Mouse (Mus musculus) thymus, adult 2 months (tissue): ENCODE data around the gene Cdk13. TPM values are rescaled to one million over a fixed set of nuclear protein-coding genes. Genes with fewer than 3 reads are reported as not detected.

Source experiments
- DNase-seq: peaks from one replicate; pipeline ENCODE4 v3.0.0; 2021
- H3K27ac ChIP-seq: fragments of 200-500 bp; 2 replicates; pipeline ENCODE4 v1.5.1; 2012; ENCODE audit warnings: low read length, control low read depth; ENCODE audit not compliant: control insufficient read depth, insufficient read depth
- H3K27me3 ChIP-seq: fragments of 200-500 bp; 2 replicates; pipeline ENCODE4 v1.6.1; 2012; ENCODE audit warnings: mild to moderate bottlenecking, low read length, moderate library complexity, mixed read lengths; ENCODE audit not compliant: control insufficient read depth, insufficient read depth
- H3K36me3 ChIP-seq: fragments of 200-500 bp; 2 replicates; pipeline ENCODE4 v1.6.1; 2012; ENCODE audit warnings: mild to moderate bottlenecking, low read length, moderate library complexity; ENCODE audit not compliant: control insufficient read depth, insufficient read depth
- H3K4me1 ChIP-seq: fragments of 200-500 bp; replicated peaks from 2 replicates; pipeline ENCODE4 v1.6.1; 2012; ENCODE audit warnings: low read length; ENCODE audit not compliant: control insufficient read depth, insufficient read depth
- H3K4me3 ChIP-seq: fragments of 200-500 bp; 2 replicates; pipeline ENCODE4 v1.5.1; 2012; ENCODE audit warnings: mild to moderate bottlenecking, low read length, control low read depth, moderate library complexity; ENCODE audit not compliant: control insufficient read depth, insufficient read depth
- CTCF ChIP-seq: fragments of 200-500 bp; IDR thresholded peaks from 2 replicates; pipeline ENCODE4 v1.5.1; 2012; ENCODE audit warnings: mild to moderate bottlenecking, control low read depth, low read length, moderate library complexity, borderline replicate concordance; ENCODE audit not compliant: control insufficient read depth, poor library complexity, insufficient read depth; ENCODE audit errors: extremely low read depth
- POLR2A ChIP-seq: fragments of 200-500 bp; IDR thresholded peaks from 2 replicates; pipeline ENCODE4 v1.6.1; 2012; ENCODE audit warnings: mild to moderate bottlenecking, low read length, control low read depth, moderate library complexity; ENCODE audit not compliant: control insufficient read depth, poor library complexity, insufficient read depth; ENCODE audit errors: extremely low read depth
- WGBS: fragments of 180-500 bp; shearing (Covaris S2); methylation state at CpG from one replicate; pipeline ENCODE4 v1.1.7; 2018; 5-methylcytosine and 5-hydroxymethylcytosine counted together
- polyA plus RNA-seq: library from polyadenylated mRNA; depleted of rRNA; stranded (reverse); fragments of >200 nt; gene quantifications from 2 replicates; pipeline ENCODE4 v1.2.3, GENCODE M21; 2012

Gene Cdk13
- polyA plus RNA-seq, 1 experiment = 90.7 TPM

DNA sequence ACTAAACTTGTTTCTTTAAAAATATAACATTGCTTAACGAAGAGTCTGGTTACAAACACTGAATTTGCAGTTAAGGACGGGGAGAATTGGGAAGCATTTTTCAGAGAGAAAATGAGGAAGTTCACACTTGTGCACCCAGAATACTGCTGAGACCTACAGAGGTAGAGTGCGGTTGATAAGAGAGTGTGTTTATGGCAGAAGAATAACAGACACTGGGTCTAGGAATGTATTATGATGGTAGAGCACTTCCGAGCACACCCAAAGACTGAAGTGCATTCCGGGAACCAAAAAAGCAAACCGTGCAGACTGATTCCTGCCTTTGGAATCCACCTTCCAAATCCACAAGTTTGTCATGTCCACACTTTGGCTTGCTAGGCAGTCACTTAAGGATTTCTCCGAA, 31.9 kb upstream of the Cdk13 start:
- Histone ChIP-seq H3K4me1 (no peaks in the 10 kb centered on the region), H3K27ac (no peak overlapping the region), H3K27me3 (no peaks in the 10 kb centered on the region), H3K36me3 (no peaks in the 10 kb centered on the region), H3K4me3 (no peak overlapping the region)
- 44% methylated on average over 7 of the region's 7 CpGs for WGBS
- no peak for DNase-seq
- no peak for TF ChIP-seq POLR2A

- Histone ChIP-seq H3K27ac (no peak overlapping the region), H3K4me1 (no peaks in the 10 kb centered on the region), H3K4me3 (no peak overlapping the region), H3K36me3 (no peaks in the 10 kb centered on the region), H3K27me3 (no peaks in the 10 kb centered on the region)
- no peak for TF ChIP-seq CTCF
- no peak for TF ChIP-seq POLR2A
- WGBS = 80% methylated on average over 3 of the region's 3 CpGs
- DNase-seq = no peak
Observed at GRCm38 (mm10) chr13:17832940-17833339, 28.0 kb upstream of the Cdk13 start.

- DNase-seq = no peak
- no peak for TF ChIP-seq POLR2A
- TF ChIP-seq CTCF = no peak
- no peaks in the 10 kb centered on the region for H3K36me3 ChIP-seq
- no peak overlapping the region for H3K27ac ChIP-seq
- no peak overlapping the region for H3K4me3 ChIP-seq
- H3K4me1 ChIP-seq = no peaks in the 10 kb centered on the region
- WGBS = 60% methylated on average over 2 of the region's 2 CpGs
- no peaks in the 10 kb centered on the region for H3K27me3 ChIP-seq
Observed at GRCm38 (mm10) chr13:17817226-17817625, 12.3 kb upstream of the Cdk13 start.

GRCm38 (mm10) chr13:17805614-17805975, 698 bp upstream of the Cdk13 start:
- H3K4me1 ChIP-seq = no peaks in the 10 kb centered on the region
- under 1% methylated on average over 14 of the region's 14 CpGs for WGBS
- TF ChIP-seq CTCF (no peak), POLR2A (no peak)
- DNase-seq = no peak
- peak overlapping the region; percentile 91 for H3K27ac ChIP-seq
- H3K4me3 ChIP-seq = peak overlapping the region; percentile 72
- no peaks in the 10 kb centered on the region for H3K27me3 ChIP-seq
- no peaks in the 10 kb centered on the region; the same call in 1 of the 2 replicates for H3K36me3 ChIP-seq

GRCm38 (mm10) chr13:17804058-17804841, 647 bp downstream of the Cdk13 start:
- Histone ChIP-seq H3K4me1 (no peaks in the 10 kb centered on the region), H3K36me3 (peaks cover 4% of the 10 kb centered on the region; the same call in 1 of the 2 replicates), H3K4me3 (peak overlapping the region; percentile 98), H3K27ac (peak overlapping the region; percentile 32), H3K27me3 (no peaks in the 10 kb centered on the region)
- peak; percentile 60 for DNase-seq
- whole genome bisulfite sequencing = under 1% methylated on average over 98 of the region's 105 CpGs
- TF ChIP-seq CTCF (no peak), POLR2A (no peak)

- Histone ChIP-seq H3K27me3 (no peaks in the 10 kb centered on the region), H3K4me1 (no peaks in the 10 kb centered on the region), H3K36me3 (peaks cover 4% of the 10 kb centered on the region; the same call in 1 of the 2 replicates), H3K4me3 (peak overlapping the region; percentile 98), H3K27ac (no peak overlapping the region)
- peak; percentile 73 for DNase-seq
- TF ChIP-seq CTCF (peak; percentile 32; the same call in 1 of the 2 replicates), POLR2A (no peak)
- 1% methylated on average over 85 of the region's 85 CpGs for WGBS
Observed at GRCm38 (mm10) chr13:17803331-17804057, 1.4 kb downstream of the Cdk13 start.

GRCm38 (mm10) chr13:17802880-17803279, 2.0 kb downstream of the Cdk13 start:
- TF ChIP-seq POLR2A (no peak), CTCF (no peak)
- H3K27me3 ChIP-seq = no peaks in the 10 kb centered on the region
- H3K4me1 ChIP-seq = no peaks in the 10 kb centered on the region
- peaks cover 4% of the 10 kb centered on the region; the same call in 1 of the 2 replicates for H3K36me3 ChIP-seq
- 0% methylated on average over 3 of the region's 3 CpGs for WGBS
- no peak for DNase-seq
- H3K27ac ChIP-seq = no peak overlapping the region
- peak overlapping the region; percentile 98 for H3K4me3 ChIP-seq
